Mouse (Mus musculus) cerebellum, adult 2 months (tissue): ENCODE results near the gene Chrnb2.

ENCODE experiments used
- CTCF ChIP-seq: fragments of 200-500 bp; IDR thresholded peaks from 2 replicates; pipeline ENCODE4 v1.5.1; 2011; ENCODE audit warnings: low read depth, mild to moderate bottlenecking, control low read depth, low read length, moderate library complexity, borderline replicate concordance; ENCODE audit not compliant: insufficient read depth
- POLR2A ChIP-seq: fragments of 200-500 bp; IDR thresholded peaks from 2 replicates; pipeline ENCODE4 v1.6.1; 2011; ENCODE audit warnings: low read length, control low read depth, borderline replicate concordance; ENCODE audit not compliant: insufficient read depth

GRCm38 (mm10) chr3:89715967-89716256 is 48.5 kb downstream of the Chrnb2 start:
- no peak for TF ChIP-seq CTCF
- no peak for TF ChIP-seq POLR2A
